Mouse (Mus musculus) cortical plate, adult 2 months (tissue): ENCODE measurements around the gene Pcyt2.

Source experiments
- CTCF ChIP-seq: fragments of 200-500 bp; IDR thresholded peaks from 2 replicates; pipeline ENCODE4 v1.5.1; 2011; ENCODE audit warnings: mild to moderate bottlenecking, control low read depth, low read length; ENCODE audit not compliant: insufficient read depth; ENCODE audit errors: extremely low read depth
- POLR2A ChIP-seq: fragments of 200-500 bp; IDR thresholded peaks from 2 replicates; pipeline ENCODE4 v1.6.1; 2011; ENCODE audit warnings: mild to moderate bottlenecking, low read length, control low read depth; ENCODE audit not compliant: insufficient read depth; ENCODE audit errors: extremely low read depth

DNA sequence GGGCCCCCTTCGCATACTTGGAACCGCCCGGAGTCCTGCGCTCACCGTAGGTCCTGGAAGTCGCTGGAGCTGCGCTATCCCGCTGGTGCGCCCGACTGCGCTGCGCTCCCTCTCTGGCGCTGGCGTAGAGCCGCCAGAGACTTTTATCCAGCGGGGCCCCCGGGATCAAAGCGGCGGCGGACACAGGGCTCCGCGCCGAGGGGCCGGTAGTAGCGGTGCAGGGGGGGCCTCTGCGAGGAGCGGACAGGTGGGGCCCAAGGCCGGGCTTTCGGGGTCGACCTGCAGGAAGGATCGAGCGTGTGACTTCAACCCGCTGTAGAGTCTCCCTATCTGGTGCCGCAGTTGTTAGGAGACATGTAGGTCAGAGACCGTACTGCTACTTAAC lies 43.3 kb upstream of the Pcyt2 start, which contains the start of gene Notum:
- TF ChIP-seq CTCF (no peak), POLR2A (no peak)
